Mouse (Mus musculus) ES-CJ7 (cell line): ENCODE results near the gene Gramd1c.

ENCODE experiments used
- DNase-seq: peaks from one replicate; pipeline ENCODE4 v3.0.0; 2011; ENCODE audit warnings: low read depth, low spot score

The Gramd1c gene

GRCm38 (mm10) chr16:43963291-43963690, 99.9 kb downstream of the Gramd1c start:
- DNase-seq, result no peak

DNA sequence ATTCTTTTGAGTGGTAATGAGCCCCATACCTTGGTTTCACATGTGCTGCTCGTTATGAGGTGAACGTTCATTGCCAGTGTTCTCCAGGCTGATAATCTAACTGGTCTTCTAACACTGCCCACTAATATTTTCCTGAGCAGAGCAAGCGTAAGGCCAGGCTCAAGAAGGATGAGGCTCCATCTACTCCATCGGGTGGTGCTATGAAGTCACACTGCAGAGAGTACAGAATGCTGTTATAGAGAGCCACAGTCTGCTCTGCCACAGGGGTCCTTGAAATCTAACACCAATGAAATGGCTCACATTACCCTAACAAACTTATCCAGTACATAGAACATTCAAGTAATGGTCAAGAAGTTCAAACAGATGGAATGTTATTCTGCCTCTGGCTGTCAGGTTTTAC, 105.1 kb downstream of the Gramd1c start:
- DNase-seq, result no peak

DNA sequence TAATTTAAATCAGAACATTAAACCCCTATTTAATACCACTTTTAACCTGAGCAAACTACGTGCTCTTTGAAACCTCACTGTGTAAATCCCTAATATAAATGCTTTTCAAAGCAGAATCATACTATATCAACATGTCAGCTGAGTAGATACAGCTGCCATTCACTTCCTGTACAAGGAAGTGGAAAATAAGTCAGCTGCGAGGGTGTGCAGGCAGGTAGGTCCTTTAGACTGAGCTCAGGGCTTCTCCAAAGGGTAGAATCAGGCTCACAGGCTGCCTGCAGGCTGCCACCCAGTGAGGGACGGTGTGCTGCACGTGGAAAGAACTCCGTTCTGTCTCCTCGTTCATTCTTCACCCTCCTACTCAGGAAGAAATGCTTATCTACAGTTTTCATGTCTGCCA, 108.2 kb downstream of the Gramd1c start:
- no peak for DNase-seq

DNA sequence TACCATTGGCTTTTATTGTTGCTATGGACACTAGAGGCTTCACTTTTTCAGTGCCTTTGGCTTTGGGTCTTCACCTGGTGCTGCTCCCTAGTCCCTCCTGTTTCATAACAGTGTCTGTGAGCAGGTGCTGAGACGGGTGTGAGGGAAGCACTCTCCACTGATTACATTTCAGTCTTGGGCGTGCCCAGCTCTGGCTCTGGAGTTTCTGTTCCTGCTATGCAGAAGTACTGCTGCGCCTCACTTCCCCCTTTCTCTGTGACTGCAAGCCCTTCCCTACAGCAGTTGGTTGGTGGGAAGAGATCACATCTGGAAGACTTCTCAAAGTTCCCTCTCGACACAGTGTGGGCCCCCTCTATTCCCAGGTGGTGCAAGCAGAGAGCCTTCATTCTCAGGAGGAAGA, 111.6 kb downstream of the Gramd1c start:
- DNase-seq, result no peak

GRCm38 (mm10) chr16:43945869-43946268, 117.3 kb downstream of the Gramd1c start:
- no peak for DNase-seq

- DNase-seq, result no peak
Measured at GRCm38 (mm10) chr16:43945351-43945750, 117.8 kb downstream of the Gramd1c start.

GRCm38 (mm10) chr16:43940846-43941245, 122.3 kb downstream of the Gramd1c start:
- no peak for DNase-seq

DNA sequence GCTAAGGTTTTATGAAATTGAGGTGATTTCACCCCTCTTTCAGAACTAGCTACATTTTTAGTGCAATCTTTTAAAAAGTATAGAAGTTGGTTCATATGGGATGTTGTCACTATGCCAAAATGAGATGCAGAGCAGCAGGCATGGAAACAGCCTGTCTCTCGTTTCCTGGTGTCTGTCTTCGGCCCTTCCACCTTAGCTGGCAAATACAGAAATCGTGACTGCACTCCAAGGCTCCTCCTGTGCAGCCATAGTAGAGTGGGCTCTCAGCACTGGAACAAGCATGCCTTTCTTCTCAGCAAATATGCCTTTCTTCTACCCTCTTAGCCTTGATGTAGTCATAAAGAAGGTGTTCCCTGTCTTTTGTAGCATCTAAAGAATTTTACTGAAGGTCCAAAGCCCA, 127.3 kb downstream of the Gramd1c start:
- DNase-seq, result no peak

DNA sequence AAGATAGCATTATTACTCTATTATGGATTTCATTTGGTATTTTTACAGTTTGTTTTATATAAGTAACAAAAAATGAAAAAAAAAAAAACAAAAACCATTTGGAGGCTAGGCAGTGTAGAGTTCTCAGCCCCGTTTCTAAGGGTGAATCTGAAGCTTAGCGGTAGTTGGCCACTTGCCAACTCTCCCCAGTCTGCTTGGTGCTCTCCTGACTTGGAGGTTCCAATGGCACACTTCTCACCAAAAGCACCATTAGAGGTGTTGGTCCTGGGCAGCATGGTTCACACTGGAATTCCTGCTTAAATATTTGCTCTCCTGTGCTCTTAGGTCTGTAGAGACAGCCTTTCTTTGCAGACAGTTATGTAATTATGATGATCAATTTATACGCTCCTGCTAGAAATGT, 127.8 kb downstream of the Gramd1c start:
- DNase-seq, result no peak

DNA sequence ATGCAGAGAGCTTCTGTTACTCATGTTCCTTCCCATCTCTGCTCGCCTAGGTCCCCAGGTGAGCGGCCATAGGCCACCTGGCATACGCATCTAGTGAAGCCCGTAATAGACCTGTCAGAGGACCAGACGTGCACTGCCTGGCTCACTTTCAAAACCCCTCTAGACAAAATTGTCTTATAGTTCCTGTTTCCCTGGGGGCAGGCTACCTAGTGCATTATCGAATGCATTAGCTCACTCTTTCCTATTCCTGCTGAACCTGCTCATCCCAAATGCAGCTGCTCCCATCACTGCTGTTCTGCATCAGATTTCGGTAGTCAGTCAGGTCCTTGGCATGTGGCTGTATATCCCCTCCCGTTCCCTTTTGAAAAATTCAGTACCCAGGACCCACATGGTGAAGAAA, 128.3 kb downstream of the Gramd1c start:
- no peak for DNase-seq

GRCm38 (mm10) chr16:43933041-43933440, 130.1 kb downstream of the Gramd1c start:
- no peak for DNase-seq

DNA sequence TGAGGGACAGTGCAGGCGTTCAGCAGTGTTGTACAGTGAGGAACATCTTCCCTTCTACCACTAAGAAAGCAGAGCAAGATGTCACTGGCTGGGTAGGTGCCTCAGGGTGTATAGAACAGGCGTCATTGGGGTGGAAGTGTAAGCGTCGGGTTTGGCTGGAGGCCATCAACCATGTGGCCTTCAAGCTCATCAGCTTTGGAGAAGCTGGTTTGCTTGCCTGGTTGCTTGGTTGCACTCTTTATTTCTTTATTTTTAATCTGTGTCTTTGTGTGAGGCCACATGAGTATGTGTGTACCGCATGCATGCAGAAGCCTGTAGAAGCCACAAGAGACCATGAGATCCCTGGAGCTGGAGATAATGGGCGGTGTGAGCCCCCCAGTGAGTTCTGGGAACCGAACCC, 130.8 kb downstream of the Gramd1c start:
- DNase-seq, result no peak

GRCm38 (mm10) chr16:43931502-43931901, 131.6 kb downstream of the Gramd1c start:
- DNase-seq, result no peak

GRCm38 (mm10) chr16:43930577-43930976, 132.6 kb downstream of the Gramd1c start:
- no peak for DNase-seq
